Mouse (Mus musculus) liver, embryonic 14.5 days (tissue): ENCODE results near the gene Kcnj6.

ENCODE experiments used
- CTCF ChIP-seq: IDR thresholded peaks from 2 replicates; pipeline ENCODE4 v1.5.1; 2016; ENCODE audit warnings: antibody characterized with exemption, low read depth, control low read depth
- EP300 ChIP-seq: IDR thresholded peaks from 2 replicates; pipeline ENCODE4 v1.6.1; 2016; ENCODE audit warnings: antibody characterized with exemption, low read depth

GRCm38 (mm10) chr16:94888554-94888953, 108.9 kb downstream of the Kcnj6 start:
- TF ChIP-seq CTCF (no peak), EP300 (no peak)
